Mouse (Mus musculus): Measurements from ENCODE around the gene Unc13b. TPM values are rescaled to one million over a fixed set of nuclear protein-coding genes. Genes with fewer than 3 reads are reported as not detected.

Gene Unc13b
- polyA plus RNA-seq, 1 experiment from 2014 or later: 2.9 TPM

DNA sequence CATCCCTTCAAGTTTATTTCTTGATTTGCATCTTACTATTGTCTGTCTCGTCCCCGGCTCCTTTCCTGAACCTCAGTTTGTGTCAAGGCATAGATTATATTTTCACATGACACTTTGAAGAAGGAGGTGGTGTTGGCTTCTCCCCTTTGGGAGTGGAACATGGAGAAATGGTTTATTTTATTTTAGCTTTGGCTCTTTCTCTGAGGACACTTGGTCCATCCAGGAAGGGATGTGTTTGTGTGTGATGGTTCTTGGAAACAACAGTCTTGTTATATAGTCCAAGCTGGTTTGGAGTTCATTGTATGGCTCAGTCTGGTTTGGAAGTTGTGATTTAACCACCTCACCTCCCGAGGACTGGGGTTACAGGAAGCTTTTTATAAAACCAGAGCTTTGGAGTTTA, 944 bp downstream of the Unc13b start:
- Histone ChIP-seq H3K9me3 (no peaks in the 10 kb centered on the region), H3K4me2 (peak overlapping the region; percentile 99), H3K36me3 (no peaks in the 10 kb centered on the region), H3K9ac (no peak overlapping the region), H3K27ac (no peak overlapping the region), H3K27me3 (peaks cover 27% of the 10 kb centered on the region), H3K4me3 (peak overlapping the region; percentile 63), H3K4me1 (peaks cover 13% of the 10 kb centered on the region)
- WGBS: 46% methylated on average over 3 of the region's 3 CpGs
- no peak for ATAC-seq (ENCODE audit: insufficient number of reproducible peaks, low FRiP score, low TSS enrichment, low read depth)

GRCm38 (mm10) chr4:43060286-43060685, 1.5 kb downstream of the Unc13b start:
- ATAC-seq (ENCODE audit: insufficient number of reproducible peaks, low FRiP score, low TSS enrichment, low read depth): no peak
- peaks cover 13% of the 10 kb centered on the region for H3K4me1 ChIP-seq
- no peak overlapping the region for H3K4me3 ChIP-seq
- peaks cover 27% of the 10 kb centered on the region for H3K27me3 ChIP-seq
- no peak overlapping the region for H3K9ac ChIP-seq
- no peak overlapping the region for H3K4me2 ChIP-seq
- 39% methylated on average over 3 of the region's 3 CpGs for WGBS
- H3K36me3 ChIP-seq: no peaks in the 10 kb centered on the region
- H3K9me3 ChIP-seq: no peaks in the 10 kb centered on the region
- H3K27ac ChIP-seq: no peak overlapping the region

DNA sequence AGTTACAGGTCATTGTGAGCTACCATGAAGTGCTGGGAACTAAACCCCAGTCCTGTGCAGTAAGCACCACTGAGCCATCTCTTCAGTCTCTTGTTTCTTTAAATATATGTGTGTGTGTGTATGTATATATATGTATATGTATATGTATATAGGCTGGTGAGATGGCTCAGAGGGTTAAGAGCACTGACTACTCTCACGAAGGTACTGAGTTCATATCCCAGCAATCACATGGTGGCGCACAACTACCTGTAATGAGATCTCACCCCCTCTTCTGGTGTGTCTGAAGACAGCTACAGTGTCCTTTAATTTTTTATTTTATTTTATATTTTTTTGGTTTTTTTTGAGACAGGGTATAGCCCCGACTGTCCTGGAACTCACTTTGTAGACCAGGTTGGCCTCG, 6.7 kb downstream of the Unc13b start:
- ATAC-seq (ENCODE audit: insufficient number of reproducible peaks, low FRiP score, low TSS enrichment, low read depth): no peak
- 90% methylated on average over 4 of the region's 4 CpGs for WGBS

GRCm38 (mm10) chr4:43074923-43075322, 16.2 kb downstream of the Unc13b start:
- 0 out of 2 replicates have a peak, but pooled peaks cover 3% of the 10 kb centered on the region for H3K4me1 ChIP-seq
- no peak overlapping the region for H3K4me3 ChIP-seq
- H3K27me3 ChIP-seq: no peaks in the 10 kb centered on the region
- ATAC-seq (ENCODE audit: insufficient number of reproducible peaks, low FRiP score, low TSS enrichment, low read depth): no peak
- H3K9ac ChIP-seq: no peak overlapping the region
- H3K27ac ChIP-seq: no peak overlapping the region
- no peaks in the 10 kb centered on the region for H3K36me3 ChIP-seq
- H3K9me3 ChIP-seq: no peaks in the 10 kb centered on the region
- no peak overlapping the region for H3K4me2 ChIP-seq

More for the DNA sequence above, 6.7 kb downstream of the Unc13b start:
- Histone ChIP-seq H3K27ac (no peak overlapping the region), H3K9ac (no peak overlapping the region), H3K4me1 (no peaks in the 10 kb centered on the region), H3K36me3 (no peaks in the 10 kb centered on the region), H3K4me2 (no peak overlapping the region), H3K27me3 (peaks cover 6% of the 10 kb centered on the region; the same call in 1 of the 2 replicates), H3K4me3 (no peak overlapping the region), H3K9me3 (no peaks in the 10 kb centered on the region)

DNA sequence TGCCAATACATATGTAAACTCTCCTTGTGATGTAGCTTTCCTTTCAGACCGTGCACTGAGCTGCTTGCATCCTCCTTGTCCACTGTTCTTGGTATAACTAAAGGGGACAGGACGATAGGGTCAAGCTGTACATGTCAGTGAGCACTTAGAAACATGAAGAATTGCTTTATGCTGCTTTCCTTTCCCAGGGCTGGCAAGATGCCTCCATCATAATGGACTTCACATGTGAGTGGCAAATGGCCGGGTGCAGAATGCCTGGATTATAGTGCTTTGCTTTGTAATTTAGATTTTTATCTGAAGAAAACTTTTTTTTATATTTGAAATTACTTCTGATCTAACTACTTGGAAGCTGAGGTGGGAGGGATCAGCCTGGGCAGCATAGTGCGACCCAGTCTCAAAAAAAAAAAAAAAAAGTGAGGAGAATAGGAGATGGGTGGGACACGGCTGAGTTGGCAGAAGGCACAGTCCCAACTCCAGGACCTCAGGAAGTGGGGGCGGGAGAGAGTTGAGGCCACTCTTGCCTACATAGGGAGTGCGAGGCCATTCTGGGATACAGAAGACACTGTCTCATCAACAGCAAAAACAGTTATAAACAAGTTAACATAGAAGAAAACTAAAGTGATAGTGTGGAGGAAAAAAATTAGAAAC, 19.4 kb downstream of the Unc13b start:
- Histone ChIP-seq H3K9ac (no peak overlapping the region), H3K9me3 (no peaks in the 10 kb centered on the region), H3K4me1 (0 out of 2 replicates have a peak, but pooled peaks cover 3% of the 10 kb centered on the region), H3K4me2 (no peak overlapping the region), H3K4me3 (no peak overlapping the region), H3K27me3 (no peaks in the 10 kb centered on the region), H3K27ac (no peak overlapping the region), H3K36me3 (no peaks in the 10 kb centered on the region)
- WGBS: 48% methylated on average over 7 of the region's 7 CpGs
- ATAC-seq (ENCODE audit: insufficient number of reproducible peaks, low FRiP score, low TSS enrichment, low read depth): no peak

GRCm38 (mm10) chr4:43082458-43082857, 23.7 kb downstream of the Unc13b start:
- Histone ChIP-seq H3K27ac (no peak overlapping the region), H3K4me1 (0 out of 2 replicates have a peak, but pooled peaks cover 3% of the 10 kb centered on the region), H3K4me3 (no peak overlapping the region), H3K36me3 (no peaks in the 10 kb centered on the region), H3K9me3 (no peaks in the 10 kb centered on the region), H3K9ac (no peak overlapping the region), H3K4me2 (no peak overlapping the region), H3K27me3 (no peaks in the 10 kb centered on the region)
- WGBS: 71% methylated on average over 2 of the region's 2 CpGs
- ATAC-seq (ENCODE audit: insufficient number of reproducible peaks, low FRiP score, low TSS enrichment, low read depth): no peak

GRCm38 (mm10) chr4:43089950-43090349, 31.2 kb downstream of the Unc13b start:
- H3K27ac ChIP-seq: no peak overlapping the region

GRCm38 (mm10) chr4:43091183-43091582, 32.4 kb downstream of the Unc13b start:
- no peaks in the 10 kb centered on the region for H3K4me1 ChIP-seq
- H3K27ac ChIP-seq: no peak overlapping the region
- no peaks in the 10 kb centered on the region for H3K36me3 ChIP-seq
- H3K9me3 ChIP-seq: no peaks in the 10 kb centered on the region
- no peak overlapping the region for H3K4me2 ChIP-seq
- H3K27me3 ChIP-seq: no peaks in the 10 kb centered on the region
- ATAC-seq (ENCODE audit: insufficient number of reproducible peaks, low FRiP score, low TSS enrichment, low read depth): no peak
- H3K9ac ChIP-seq: no peak overlapping the region
- 63% methylated on average over 4 of the region's 4 CpGs for WGBS
- no peak overlapping the region for H3K4me3 ChIP-seq

More at GRCm38 (mm10) chr4:43089950-43090349, 31.2 kb downstream of the Unc13b start:
- Histone ChIP-seq H3K36me3 (no peaks in the 10 kb centered on the region), H3K4me1 (no peaks in the 10 kb centered on the region), H3K4me3 (no peak overlapping the region), H3K9ac (no peak overlapping the region), H3K27me3 (no peaks in the 10 kb centered on the region), H3K4me2 (no peak overlapping the region), H3K9me3 (no peaks in the 10 kb centered on the region)
- ATAC-seq (ENCODE audit: insufficient number of reproducible peaks, low FRiP score, low TSS enrichment, low read depth): no peak
- WGBS: 89% methylated on average over 2 of the region's 2 CpGs

DNA sequence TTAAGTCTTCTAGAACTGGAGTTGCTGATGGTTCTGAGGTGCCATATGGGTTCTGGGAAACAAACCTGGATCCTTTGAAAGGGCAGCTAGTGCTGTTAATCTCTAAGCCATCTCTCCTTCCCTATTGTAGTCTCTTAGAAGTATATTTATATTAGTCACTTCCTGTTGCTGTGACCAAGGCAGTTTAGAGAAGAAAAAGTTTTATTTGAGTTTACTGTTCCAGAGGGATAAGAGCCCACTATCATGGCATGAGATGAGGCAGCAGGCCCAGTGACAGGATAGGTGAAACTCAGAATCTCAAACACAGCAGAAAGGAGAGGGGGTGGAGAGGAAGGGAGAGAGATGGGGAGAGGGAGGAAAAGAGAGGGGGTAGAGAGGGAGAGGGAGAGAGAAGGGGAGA, 54.7 kb downstream of the Unc13b start:
- Histone ChIP-seq H3K4me1 (no peaks in the 10 kb centered on the region), H3K27ac (no peak overlapping the region), H3K36me3 (no peaks in the 10 kb centered on the region), H3K9ac (no peak overlapping the region), H3K4me3 (no peak overlapping the region), H3K9me3 (no peaks in the 10 kb centered on the region), H3K27me3 (no peaks in the 10 kb centered on the region), H3K4me2 (no peak overlapping the region)
- ATAC-seq (ENCODE audit: insufficient number of reproducible peaks, low FRiP score, low TSS enrichment, low read depth): no peak

GRCm38 (mm10) chr4:43114512-43114911, 55.8 kb downstream of the Unc13b start:
- Histone ChIP-seq H3K27me3 (no peaks in the 10 kb centered on the region), H3K9me3 (no peaks in the 10 kb centered on the region), H3K27ac (no peak overlapping the region), H3K9ac (no peak overlapping the region), H3K4me3 (no peak overlapping the region), H3K4me1 (no peaks in the 10 kb centered on the region), H3K36me3 (no peaks in the 10 kb centered on the region), H3K4me2 (no peak overlapping the region)
- ATAC-seq (ENCODE audit: insufficient number of reproducible peaks, low FRiP score, low TSS enrichment, low read depth): no peak
- WGBS: 78% methylated on average over 2 of the region's 2 CpGs

DNA sequence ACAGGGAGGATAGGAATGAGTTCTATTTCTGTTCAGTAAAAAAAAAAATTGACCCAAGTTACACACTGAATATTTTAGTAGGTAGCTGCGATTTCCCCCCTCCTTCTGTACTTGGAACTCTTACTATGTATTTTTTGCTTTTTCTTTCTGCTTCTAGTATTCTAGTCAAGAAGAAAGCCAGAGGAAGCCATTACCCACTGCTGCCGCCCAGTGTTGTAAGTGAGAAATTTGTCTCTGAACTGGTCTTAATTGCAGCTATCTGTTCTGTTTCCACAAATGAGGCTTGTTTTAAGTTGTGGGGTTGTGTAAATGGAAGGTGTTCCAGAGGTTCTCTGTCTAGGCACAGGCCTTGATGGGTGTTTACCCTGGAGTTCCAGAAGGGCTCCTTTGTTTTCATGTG, 56.2 kb downstream of the Unc13b start:
- Histone ChIP-seq H3K27ac (no peak overlapping the region), H3K27me3 (no peaks in the 10 kb centered on the region), H3K36me3 (no peaks in the 10 kb centered on the region), H3K4me3 (no peak overlapping the region), H3K9me3 (no peaks in the 10 kb centered on the region), H3K4me2 (no peak overlapping the region), H3K4me1 (no peaks in the 10 kb centered on the region), H3K9ac (no peak overlapping the region)
- 11% methylated on average over 2 of the region's 2 CpGs for WGBS
- no peak for ATAC-seq (ENCODE audit: insufficient number of reproducible peaks, low FRiP score, low TSS enrichment, low read depth)

GRCm38 (mm10) chr4:43116249-43116648, 57.5 kb downstream of the Unc13b start:
- WGBS: 80% methylated on average over 2 of the region's 2 CpGs
- Histone ChIP-seq H3K4me3 (no peak overlapping the region), H3K27me3 (no peaks in the 10 kb centered on the region), H3K36me3 (no peaks in the 10 kb centered on the region), H3K9me3 (no peaks in the 10 kb centered on the region), H3K9ac (no peak overlapping the region), H3K4me2 (no peak overlapping the region), H3K27ac (no peak overlapping the region), H3K4me1 (no peaks in the 10 kb centered on the region)
- ATAC-seq (ENCODE audit: insufficient number of reproducible peaks, low FRiP score, low TSS enrichment, low read depth): no peak

DNA sequence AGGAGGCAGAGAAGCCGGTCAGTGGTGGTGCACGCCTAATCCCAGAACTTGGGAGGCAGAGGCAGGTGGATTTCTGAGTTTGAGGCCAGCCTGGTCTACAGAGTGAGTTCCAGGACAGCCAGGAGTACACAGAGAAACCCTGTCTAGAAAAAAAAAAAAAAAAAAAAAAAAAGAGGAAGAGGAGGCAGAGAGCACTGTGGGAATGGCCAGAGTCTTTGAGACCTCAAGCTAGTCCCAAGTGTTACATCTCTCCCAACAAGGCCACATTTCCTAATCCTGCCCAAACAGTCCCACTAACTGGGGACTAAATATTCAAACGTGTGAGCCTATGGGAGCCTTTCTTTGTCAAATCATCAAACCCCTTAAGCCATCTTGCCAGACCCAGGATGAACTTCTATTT, 71.0 kb downstream of the Unc13b start:
- no peaks in the 10 kb centered on the region for H3K4me1 ChIP-seq
- no peak overlapping the region for H3K4me3 ChIP-seq
- H3K9me3 ChIP-seq: no peaks in the 10 kb centered on the region
- no peak overlapping the region for H3K9ac ChIP-seq
- 80% methylated on average over 3 of the region's 3 CpGs for WGBS
- H3K36me3 ChIP-seq: no peaks in the 10 kb centered on the region
- no peak overlapping the region for H3K4me2 ChIP-seq
- no peak for ATAC-seq (ENCODE audit: insufficient number of reproducible peaks, low FRiP score, low TSS enrichment, low read depth)
- no peaks in the 10 kb centered on the region for H3K27me3 ChIP-seq
- H3K27ac ChIP-seq: no peak overlapping the region

Data from limb, embryonic 15.5 days (tissue).